Mouse (Mus musculus): ENCODE data around the gene Tipin.

Tipin gene

DNA sequence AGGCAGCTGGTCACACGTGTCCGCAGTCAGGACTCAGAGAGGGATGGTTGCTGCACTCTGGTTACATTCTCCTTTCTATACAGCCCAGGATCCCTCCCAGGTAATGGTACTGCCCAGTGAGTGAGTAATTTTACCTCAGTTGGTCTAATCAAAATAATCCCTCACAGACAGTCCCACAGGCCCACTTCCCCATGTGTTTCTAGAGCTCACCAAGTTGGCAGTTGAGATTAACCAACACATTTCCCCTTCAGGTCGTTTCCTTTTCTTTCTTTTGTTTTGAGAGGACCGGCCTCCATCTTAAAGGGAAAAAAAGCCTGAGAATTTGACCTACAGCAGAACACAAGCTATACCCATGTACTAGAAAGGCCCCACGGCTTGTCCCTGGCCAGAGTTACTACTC lies 64.5 kb downstream of the Tipin start:
- DNase-seq (ENCODE audit: low spot score), result no peak

DNA sequence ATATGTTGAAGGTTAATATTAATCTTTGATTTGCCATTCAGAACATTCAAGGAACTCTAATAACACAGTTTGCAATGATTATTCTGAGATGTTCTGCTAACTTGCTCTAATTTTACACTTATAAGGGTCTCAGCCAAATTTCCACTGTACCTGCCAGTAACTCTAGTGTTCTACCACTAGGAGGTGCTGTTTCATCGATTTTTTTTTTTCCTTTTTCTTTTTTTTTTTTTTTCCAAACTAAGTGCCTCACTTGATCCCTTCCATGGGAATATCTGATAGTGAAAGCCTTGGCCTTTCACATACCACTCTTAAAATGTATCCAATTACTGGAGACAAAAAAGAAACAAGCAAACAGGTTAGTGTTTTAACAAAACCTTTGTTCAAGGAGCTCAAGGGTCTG lies 66.0 kb downstream of the Tipin start:
- no peak for DNase-seq (ENCODE audit: low spot score)

DNA sequence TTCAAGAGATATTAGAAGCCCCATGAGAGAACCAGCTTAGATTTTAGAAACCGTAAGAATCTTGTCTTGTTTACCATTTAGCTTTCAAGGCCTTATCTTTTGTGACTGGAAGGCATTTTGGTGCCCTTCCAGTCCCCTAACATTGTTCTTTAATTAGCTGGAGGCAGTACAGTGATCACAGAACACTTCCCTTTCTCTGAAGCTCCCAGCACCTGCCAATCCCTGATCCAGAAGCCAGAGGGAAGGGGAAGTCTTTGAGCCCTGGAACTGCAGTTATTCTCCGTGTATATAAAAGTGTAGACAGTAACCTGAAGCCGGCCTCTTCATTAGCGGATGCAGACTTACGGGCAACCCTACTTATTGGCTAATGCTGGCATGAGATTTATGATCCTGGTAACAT lies 68.1 kb downstream of the Tipin start:
- DNase-seq (ENCODE audit: low spot score), result no peak

DNA sequence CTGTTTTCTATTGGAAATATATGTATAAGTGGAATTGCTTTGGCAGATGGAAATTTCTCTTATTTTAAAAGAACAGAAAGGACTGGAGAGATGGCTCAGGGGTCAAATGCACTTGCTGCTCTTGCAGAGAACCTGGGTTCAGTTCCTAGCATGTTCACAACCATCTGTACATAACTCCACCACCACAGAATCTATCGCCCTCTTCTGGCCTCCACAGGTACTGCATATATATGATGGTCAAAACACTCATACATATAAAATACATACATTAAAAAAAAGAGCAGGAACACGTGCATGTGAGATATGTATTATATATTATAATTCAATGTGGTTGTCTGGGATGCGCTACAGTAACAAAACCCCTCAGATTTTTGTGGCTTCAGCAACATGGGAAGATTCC lies 69.8 kb downstream of the Tipin start:
- DNase-seq (ENCODE audit: low spot score), result no peak

Data from layer of hippocampus, adult 9-10 months (tissue).